ENCODE assay signal across 8 mouse cellular contexts in the genomic region with DNA sequence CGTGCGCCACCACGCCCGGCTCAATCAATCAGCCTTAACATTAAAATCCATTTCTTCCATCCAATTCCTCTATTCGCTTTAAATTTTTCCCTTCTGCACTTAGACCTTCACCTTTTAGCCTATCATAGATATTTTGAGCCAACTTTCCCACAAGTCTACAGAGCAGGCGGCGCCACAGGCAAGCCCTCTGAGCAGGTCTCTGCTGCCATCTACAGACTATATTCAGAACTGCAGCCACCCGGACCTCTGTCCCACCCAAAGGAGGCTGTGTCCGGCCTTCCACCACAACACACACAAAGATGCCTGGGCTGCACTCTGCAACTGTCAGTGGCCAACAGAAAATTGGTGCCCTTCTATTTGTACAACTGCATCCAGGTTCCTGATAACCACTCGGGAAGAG. TPM values are rescaled to one million over a fixed set of nuclear protein-coding genes. Genes with fewer than 3 reads are reported as not detected.
DNase-seq lines count a peak whose midpoint lies in the region; ATAC-seq and TF ChIP-seq lines count a peak whose summit lies in the region.

No protein-coding gene starts in this region.

- peak; percentile 84 for DNase-seq in hindbrain, embryonic 10.5 days (ENCODE audit: low spot score)
- peak; percentile 76 for DNase-seq in cerebellum, adult 11-12 months
- peak; percentile 86 for DNase-seq in hindbrain, postnatal 0 days (ENCODE audit: low spot score)
- peak; percentile 73 to 79 for DNase-seq in left cerebral cortex, postnatal 36 days (ENCODE audit: low spot score in 2 of 2)
- peak; percentile 69 to 84 for DNase-seq in spleen, postnatal 14 days (ENCODE audit: low spot score in 2 of 2)

- no peaks in the 10 kb centered on the region for H3K36me3 ChIP-seq in hindbrain, embryonic 10.5 days
- no peaks in the 10 kb centered on the region for H3K36me3 ChIP-seq in hindbrain, embryonic 12.5 days
- no peaks in the 10 kb centered on the region for H3K36me3 ChIP-seq in forebrain, embryonic 16.5 days (ENCODE audit: control insufficient read depth, insufficient read depth)
- H3K36me3 ChIP-seq in hindbrain, postnatal 0 days (ENCODE audit: insufficient read depth, low read length): no peaks in the 10 kb centered on the region
- H3K36me3 ChIP-seq in midbrain, embryonic 15.5 days (replicated peaks): no peaks in the 10 kb centered on the region

- 30% methylated on average over 10 of the region's 10 CpGs for WGBS in hindbrain, embryonic 10.5 days
- 27% methylated on average over 10 of the region's 10 CpGs for WGBS in hindbrain, embryonic 12.5 days
- 29% methylated on average over 10 of the region's 10 CpGs for WGBS in forebrain, embryonic 16.5 days
- 28% methylated on average over 10 of the region's 10 CpGs for WGBS in hindbrain, postnatal 0 days
- 30% methylated on average over 10 of the region's 10 CpGs for WGBS in midbrain, embryonic 15.5 days

- no peaks in the 10 kb centered on the region for H3K9me3 ChIP-seq in hindbrain, embryonic 10.5 days
- no peaks in the 10 kb centered on the region for H3K9me3 ChIP-seq in hindbrain, embryonic 12.5 days (replicated peaks)
- no peaks in the 10 kb centered on the region for H3K9me3 ChIP-seq in forebrain, embryonic 16.5 days (ENCODE audit: control insufficient read depth, low read length)
- H3K9me3 ChIP-seq in hindbrain, postnatal 0 days (ENCODE audit: low read length): no peaks in the 10 kb centered on the region
- no peaks in the 10 kb centered on the region for H3K9me3 ChIP-seq in midbrain, embryonic 15.5 days

- peaks cover 34% of the 10 kb centered on the region for H3K4me1 ChIP-seq in hindbrain, embryonic 10.5 days (replicated peaks)
- H3K4me1 ChIP-seq in hindbrain, embryonic 12.5 days: peaks cover 12% of the 10 kb centered on the region
- peaks cover 12% of the 10 kb centered on the region for H3K4me1 ChIP-seq in forebrain, embryonic 16.5 days (replicated peaks; ENCODE audit: control insufficient read depth, insufficient read depth, low read length)
- H3K4me1 ChIP-seq in hindbrain, postnatal 0 days (ENCODE audit: insufficient read depth, low read length): peaks cover 9% of the 10 kb centered on the region; the same call in 1 of the 2 replicates
- peaks cover 9% of the 10 kb centered on the region for H3K4me1 ChIP-seq in midbrain, embryonic 15.5 days

- no peak overlapping the region for H3K4me3 ChIP-seq in hindbrain, embryonic 10.5 days
- H3K4me3 ChIP-seq in hindbrain, embryonic 12.5 days: no peak overlapping the region
- no peak overlapping the region for H3K4me3 ChIP-seq in forebrain, embryonic 16.5 days (replicated peaks; ENCODE audit: low read length)
- H3K4me3 ChIP-seq in hindbrain, postnatal 0 days (ENCODE audit: low read length): no peak overlapping the region
- H3K4me3 ChIP-seq in midbrain, embryonic 15.5 days: no peak overlapping the region

- peak; percentile 98 for TF ChIP-seq CTCF in hindbrain, postnatal 0 days (IDR thresholded peaks at IDR 0.05; ENCODE audit: low read depth)

- H3K27ac ChIP-seq in hindbrain, embryonic 10.5 days: no peak overlapping the region
- H3K27ac ChIP-seq in hindbrain, embryonic 12.5 days: no peak overlapping the region
- H3K27ac ChIP-seq in forebrain, embryonic 16.5 days (ENCODE audit: low read length): no peak overlapping the region
- no peak overlapping the region for H3K27ac ChIP-seq in hindbrain, postnatal 0 days
- H3K27ac ChIP-seq in midbrain, embryonic 15.5 days: no peak overlapping the region

- no peak overlapping the region for H3K4me2 ChIP-seq in hindbrain, embryonic 12.5 days (replicated peaks)
- no peak overlapping the region for H3K4me2 ChIP-seq in forebrain, embryonic 16.5 days (ENCODE audit: low read length)
- no peak overlapping the region for H3K4me2 ChIP-seq in hindbrain, postnatal 0 days (ENCODE audit: low read depth, low read length)
- no peak overlapping the region for H3K4me2 ChIP-seq in midbrain, embryonic 15.5 days

- intact Hi-C loops in left cerebral cortex, postnatal 36 days (cut with DNase I): loop anchor here (5.0 kb wide), 5 partner anchors 44 to 404 kb away; a partner anchor contains a TSS

- ATAC-seq in hindbrain, embryonic 12.5 days (ENCODE audit: low FRiP score): no peak
- peak; percentile 72 for ATAC-seq in forebrain, embryonic 16.5 days
- ATAC-seq in hindbrain, postnatal 0 days: peak; percentile 65; the same call in 1 of the 2 replicates
- 0 out of 2 replicates have a peak, but pooled peaks have one; percentile 55 for ATAC-seq in midbrain, embryonic 15.5 days (replicated peaks)

- H3K27me3 ChIP-seq in hindbrain, embryonic 10.5 days (ENCODE audit: insufficient read depth, poor library complexity, severe bottlenecking): peaks cover 48% of the 10 kb centered on the region
- peaks cover 31% of the 10 kb centered on the region for H3K27me3 ChIP-seq in hindbrain, embryonic 12.5 days
- 0 out of 2 replicates have a peak, but pooled peaks cover 4% of the 10 kb centered on the region for H3K27me3 ChIP-seq in forebrain, embryonic 16.5 days (replicated peaks; ENCODE audit: control insufficient read depth, insufficient read depth, low read length)
- H3K27me3 ChIP-seq in hindbrain, postnatal 0 days (ENCODE audit: insufficient read depth, low read length): peaks cover 7% of the 10 kb centered on the region; the same call in 1 of the 2 replicates
- peaks cover 11% of the 10 kb centered on the region for H3K27me3 ChIP-seq in midbrain, embryonic 15.5 days (replicated peaks)

- H3K9ac ChIP-seq in hindbrain, embryonic 12.5 days: no peak overlapping the region
- H3K9ac ChIP-seq in forebrain, embryonic 16.5 days (replicated peaks; ENCODE audit: low read depth, low read length): no peak overlapping the region
- H3K9ac ChIP-seq in hindbrain, postnatal 0 days (replicated peaks; ENCODE audit: low read length): no peak overlapping the region
- no peak overlapping the region for H3K9ac ChIP-seq in midbrain, embryonic 15.5 days

RNA-seq across cellular contexts. Expression of a gene that starts 1.2 kb away (rescaled TPM):
- 4.9 and 5.1 TPM in 2 replicates for polyA plus RNA-seq in hindbrain, embryonic 10.5 days (2016; fragmentation: Nextera tagmentation; extraction: Ambion mirVana)
- 3.9 and 5.0 TPM in 2 replicates for polyA plus RNA-seq in hindbrain, embryonic 12.5 days (2016; fragmentation: Nextera tagmentation; extraction: Ambion mirVana)
- 1.4 and 1.7 TPM in 2 replicates for polyA plus RNA-seq in forebrain, embryonic 16.5 days (2015; fragmentation: Nextera tagmentation; extraction: Ambion mirVana)
- 3.5 and 3.8 TPM in 2 replicates for total RNA-seq in hindbrain, postnatal 0 days (2014; rRNA removed)
- polyA plus RNA-seq in hindbrain, postnatal 0 days (2015; fragmentation: Nextera tagmentation; extraction: Ambion mirVana): 2.6 and 3.0 TPM in 2 replicates
- 1 to 10 TPM; 2.9 to 4.5 TPM for total RNA-seq in left cerebral cortex, postnatal 36 days (2021)
- 2.2 TPM in 2 replicates for polyA plus RNA-seq in midbrain, embryonic 15.5 days (2015; fragmentation: Nextera tagmentation; extraction: Ambion mirVana)

RNA-seq across cellular contexts. Expression of a gene that starts 4.9 kb away (rescaled TPM):
- polyA plus RNA-seq in hindbrain, embryonic 10.5 days (2016; fragmentation: Nextera tagmentation; extraction: Ambion mirVana): 8.8 and 9.7 TPM in 2 replicates
- polyA plus RNA-seq in hindbrain, embryonic 12.5 days (2016; fragmentation: Nextera tagmentation; extraction: Ambion mirVana): 6.8 and 8.0 TPM in 2 replicates
- 9.2 and 11.1 TPM in 2 replicates for polyA plus RNA-seq in forebrain, embryonic 16.5 days (2015; fragmentation: Nextera tagmentation; extraction: Ambion mirVana)
- 2.8 and 5.3 TPM in 2 replicates for total RNA-seq in hindbrain, postnatal 0 days (2014; rRNA removed)
- polyA plus RNA-seq in hindbrain, postnatal 0 days (2015; fragmentation: Nextera tagmentation; extraction: Ambion mirVana): 8.6 and 8.8 TPM in 2 replicates
- total RNA-seq in left cerebral cortex, postnatal 36 days (2021): 10 to 100 TPM in 1 of 2 experiments, 1 to 10 TPM in 1; 4.8 to 11.0 TPM
- 7.2 and 7.4 TPM in 2 replicates for polyA plus RNA-seq in midbrain, embryonic 15.5 days (2015; fragmentation: Nextera tagmentation; extraction: Ambion mirVana)

RNA-seq across cellular contexts. Expression of a gene that starts 47.3 kb away (rescaled TPM):
- 12.1 and 13.4 TPM in 2 replicates for polyA plus RNA-seq in hindbrain, embryonic 10.5 days (2016; fragmentation: Nextera tagmentation; extraction: Ambion mirVana)
- polyA plus RNA-seq in hindbrain, embryonic 12.5 days (2016; fragmentation: Nextera tagmentation; extraction: Ambion mirVana): 12.1 and 14.1 TPM in 2 replicates
- 15.6 and 18.8 TPM in 2 replicates for polyA plus RNA-seq in forebrain, embryonic 16.5 days (2015; fragmentation: Nextera tagmentation; extraction: Ambion mirVana)
- total RNA-seq in hindbrain, postnatal 0 days (2014; rRNA removed): 14.8 and 18.1 TPM in 2 replicates
- 13.6 and 16.4 TPM in 2 replicates for polyA plus RNA-seq in hindbrain, postnatal 0 days (2015; fragmentation: Nextera tagmentation; extraction: Ambion mirVana)
- 10 to 100 TPM; 13.3 to 18.0 TPM for total RNA-seq in left cerebral cortex, postnatal 36 days (2021)
- polyA plus RNA-seq in midbrain, embryonic 15.5 days (2015; fragmentation: Nextera tagmentation; extraction: Ambion mirVana): 20.1 and 21.1 TPM in 2 replicates

RNA-seq across cellular contexts. Expression of a gene that starts 49.5 kb away (rescaled TPM):
- 1.4 and 2.6 TPM in 2 replicates for polyA plus RNA-seq in hindbrain, embryonic 10.5 days (2016; fragmentation: Nextera tagmentation; extraction: Ambion mirVana)
- 3.6 and 4.7 TPM in 2 replicates for polyA plus RNA-seq in hindbrain, embryonic 12.5 days (2016; fragmentation: Nextera tagmentation; extraction: Ambion mirVana)
- polyA plus RNA-seq in forebrain, embryonic 16.5 days (2015; fragmentation: Nextera tagmentation; extraction: Ambion mirVana): 3.3 and 5.4 TPM in 2 replicates
- total RNA-seq in hindbrain, postnatal 0 days (2014; rRNA removed): 12.5 and 27.7 TPM in 2 replicates
- 10.9 and 11.2 TPM in 2 replicates for polyA plus RNA-seq in hindbrain, postnatal 0 days (2015; fragmentation: Nextera tagmentation; extraction: Ambion mirVana)
- total RNA-seq in left cerebral cortex, postnatal 36 days (2021): 1 to 10 TPM; 4.6 to 5.0 TPM
- 9.7 TPM in 2 replicates for polyA plus RNA-seq in midbrain, embryonic 15.5 days (2015; fragmentation: Nextera tagmentation; extraction: Ambion mirVana)

RNA-seq across cellular contexts. Expression of a gene that starts 59.2 kb away (rescaled TPM):
- 4.8 and 5.1 TPM in 2 replicates for polyA plus RNA-seq in hindbrain, embryonic 10.5 days (2016; fragmentation: Nextera tagmentation; extraction: Ambion mirVana)
- 13.4 and 14.4 TPM in 2 replicates for polyA plus RNA-seq in hindbrain, embryonic 12.5 days (2016; fragmentation: Nextera tagmentation; extraction: Ambion mirVana)
- 23.2 and 23.6 TPM in 2 replicates for polyA plus RNA-seq in forebrain, embryonic 16.5 days (2015; fragmentation: Nextera tagmentation; extraction: Ambion mirVana)
- 43.4 and 52.4 TPM in 2 replicates for total RNA-seq in hindbrain, postnatal 0 days (2014; rRNA removed)
- 21.6 and 23.9 TPM in 2 replicates for polyA plus RNA-seq in hindbrain, postnatal 0 days (2015; fragmentation: Nextera tagmentation; extraction: Ambion mirVana)
- total RNA-seq in left cerebral cortex, postnatal 36 days (2021): 100 to 1,000 TPM; 209 to 235 TPM
- 23.4 and 24.4 TPM in 2 replicates for polyA plus RNA-seq in midbrain, embryonic 15.5 days (2015; fragmentation: Nextera tagmentation; extraction: Ambion mirVana)
